Mouse (Mus musculus): ENCODE data around the gene Rffl. TPM values are rescaled to one million over a fixed set of nuclear protein-coding genes. Genes with fewer than 3 reads are reported as not detected.

The Rffl gene
- polyA plus RNA-seq, 2 experiments = 8.3 to 11.3 TPM

- Histone ChIP-seq H3K36me3 (ENCODE audit: control insufficient read depth, insufficient read depth, low read length) (no peaks in the 10 kb centered on the region), H3K4me1 (ENCODE audit: control insufficient read depth, insufficient read depth, low read length) (peaks cover 6% of the 10 kb centered on the region; the same call in 1 of the 2 replicates), H3K27me3 (ENCODE audit: control insufficient read depth, insufficient read depth, low read length) (no peaks in the 10 kb centered on the region), H3K9ac (ENCODE audit: low read depth, low read length, severe bottlenecking) (no peak overlapping the region), H3K4me2 (replicated peaks; ENCODE audit: low read depth, low read length, severe bottlenecking) (no peak overlapping the region; the same call in 1 of the 2 replicates), H3K9me3 (ENCODE audit: control insufficient read depth, low read length) (no peaks in the 10 kb centered on the region), H3K4me3 (replicated peaks; ENCODE audit: low read length) (no peak overlapping the region), H3K27ac (replicated peaks; ENCODE audit: low read depth, low read length) (no peak overlapping the region)
- WGBS = 64% methylated on average over 10 of the region's 10 CpGs
- DNase-seq (ENCODE audit: low spot score) (no peak), ATAC-seq (ENCODE audit: low FRiP score, low read depth) (no peak)
- no peak for TF ChIP-seq POLR2A (IDR thresholded peaks at IDR 0.05; ENCODE audit: borderline replicate concordance, extremely low read depth, insufficient read depth, insufficient read length)
Measured at GRCm38 (mm10) chr11:82888491-82888946, 17.5 kb upstream of the Rffl start.

GRCm38 (mm10) chr11:82886559-82886958 is 15.5 kb upstream of the Rffl start:
- Histone ChIP-seq H3K9me3 (ENCODE audit: control insufficient read depth, low read length) (no peaks in the 10 kb centered on the region), H3K4me2 (replicated peaks; ENCODE audit: low read depth, low read length, severe bottlenecking) (no peak overlapping the region), H3K4me3 (replicated peaks; ENCODE audit: low read length) (no peak overlapping the region), H3K9ac (ENCODE audit: low read depth, low read length, severe bottlenecking) (no peak overlapping the region), H3K4me1 (ENCODE audit: control insufficient read depth, insufficient read depth, low read length) (peaks cover 6% of the 10 kb centered on the region; the same call in 1 of the 2 replicates), H3K27me3 (ENCODE audit: control insufficient read depth, insufficient read depth, low read length) (no peaks in the 10 kb centered on the region), H3K36me3 (ENCODE audit: control insufficient read depth, insufficient read depth, low read length) (no peaks in the 10 kb centered on the region), H3K27ac (replicated peaks; ENCODE audit: low read depth, low read length) (no peak overlapping the region)
- no peak for ATAC-seq (ENCODE audit: low FRiP score, low read depth)
- DNase-seq (ENCODE audit: low spot score) = no peak
- 94% methylated on average over 3 of the region's 3 CpGs for WGBS
- TF ChIP-seq POLR2A (IDR thresholded peaks at IDR 0.05; ENCODE audit: borderline replicate concordance, extremely low read depth, insufficient read depth, insufficient read length) = no peak

- Histone ChIP-seq H3K4me1 (ENCODE audit: control insufficient read depth, insufficient read depth, low read length) (no peaks in the 10 kb centered on the region), H3K9ac (ENCODE audit: low read depth, low read length, severe bottlenecking) (no peak overlapping the region), H3K36me3 (ENCODE audit: control insufficient read depth, insufficient read depth, low read length) (peaks cover 4% of the 10 kb centered on the region; the same call in 1 of the 2 replicates), H3K9me3 (ENCODE audit: control insufficient read depth, low read length) (no peaks in the 10 kb centered on the region), H3K27me3 (ENCODE audit: control insufficient read depth, insufficient read depth, low read length) (no peaks in the 10 kb centered on the region), H3K4me2 (replicated peaks; ENCODE audit: low read depth, low read length, severe bottlenecking) (no peak overlapping the region), H3K4me3 (replicated peaks; ENCODE audit: low read length) (no peak overlapping the region), H3K27ac (replicated peaks; ENCODE audit: low read depth, low read length) (no peak overlapping the region)
- DNase-seq (ENCODE audit: low spot score) (no peak), ATAC-seq (ENCODE audit: low FRiP score, low read depth) (no peak)
- WGBS = 63% methylated on average over 8 of the region's 8 CpGs
- no peak for TF ChIP-seq POLR2A (IDR thresholded peaks at IDR 0.05; ENCODE audit: borderline replicate concordance, extremely low read depth, insufficient read depth, insufficient read length)
Measured at GRCm38 (mm10) chr11:82883180-82883579, 12.2 kb upstream of the Rffl start.

DNA sequence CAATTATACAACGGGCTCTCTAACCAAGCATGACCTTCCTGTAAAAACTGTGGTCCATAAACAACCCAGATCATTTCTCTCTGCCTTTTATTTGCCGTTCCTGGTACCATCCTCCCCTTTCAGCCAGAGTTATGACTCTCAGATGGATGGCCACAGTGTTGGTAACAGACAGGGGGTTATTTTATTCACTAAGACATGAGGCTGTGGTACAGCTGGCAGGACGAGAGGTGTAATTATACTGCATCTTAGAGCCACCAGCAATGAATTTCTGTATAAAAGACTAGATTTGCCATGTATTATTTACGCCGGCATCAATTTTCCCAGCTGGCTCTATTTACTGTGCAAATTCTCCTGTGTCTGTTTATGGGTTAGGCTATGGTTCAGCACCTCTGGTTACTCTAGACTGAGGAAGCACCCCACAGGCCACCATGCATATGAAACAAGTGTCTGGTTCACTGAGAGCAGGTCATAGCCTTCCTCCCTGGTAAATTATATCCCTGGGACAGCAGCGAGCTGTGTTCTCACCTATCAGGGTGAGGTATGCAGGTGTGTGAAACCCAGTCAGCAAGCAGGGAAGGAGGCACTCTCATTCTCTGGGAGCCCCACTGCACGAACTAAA is 6.8 kb upstream of the Rffl start:
- H3K4me3 ChIP-seq (replicated peaks; ENCODE audit: low read length) = no peak overlapping the region
- no peaks in the 10 kb centered on the region for H3K4me1 ChIP-seq (ENCODE audit: control insufficient read depth, insufficient read depth, low read length)
- TF ChIP-seq POLR2A (IDR thresholded peaks at IDR 0.05; ENCODE audit: borderline replicate concordance, extremely low read depth, insufficient read depth, insufficient read length) = no peak
- H3K9ac ChIP-seq (ENCODE audit: low read depth, low read length, severe bottlenecking) = no peak overlapping the region
- H3K27ac ChIP-seq (replicated peaks; ENCODE audit: low read depth, low read length) = no peak overlapping the region
- no peaks in the 10 kb centered on the region for H3K27me3 ChIP-seq (ENCODE audit: control insufficient read depth, insufficient read depth, low read length)
- DNase-seq (ENCODE audit: low spot score) = no peak
- peaks cover 4% of the 10 kb centered on the region; the same call in 1 of the 2 replicates for H3K36me3 ChIP-seq (ENCODE audit: control insufficient read depth, insufficient read depth, low read length)
- ATAC-seq (ENCODE audit: low FRiP score, low read depth) = no peak
- WGBS = 71% methylated on average over 7 of the region's 7 CpGs
- no peak overlapping the region for H3K4me2 ChIP-seq (replicated peaks; ENCODE audit: low read depth, low read length, severe bottlenecking)
- H3K9me3 ChIP-seq (ENCODE audit: control insufficient read depth, low read length) = no peaks in the 10 kb centered on the region

GRCm38 (mm10) chr11:82875631-82876030 is 4.6 kb upstream of the Rffl start:
- ATAC-seq (ENCODE audit: low FRiP score, low read depth) = no peak
- 94% methylated on average over 5 of the region's 5 CpGs for WGBS

More at GRCm38 (mm10) chr11:82875631-82876030, 4.6 kb upstream of the Rffl start:
- no peak for TF ChIP-seq POLR2A (IDR thresholded peaks at IDR 0.05; ENCODE audit: borderline replicate concordance, extremely low read depth, insufficient read depth, insufficient read length)
- no peaks in the 10 kb centered on the region for H3K9me3 ChIP-seq (ENCODE audit: control insufficient read depth, low read length)
- no peak overlapping the region for H3K4me3 ChIP-seq (replicated peaks; ENCODE audit: low read length)
- H3K27me3 ChIP-seq (ENCODE audit: control insufficient read depth, insufficient read depth, low read length) = no peaks in the 10 kb centered on the region
- H3K27ac ChIP-seq (replicated peaks; ENCODE audit: low read depth, low read length) = no peak overlapping the region
- H3K4me1 ChIP-seq (ENCODE audit: control insufficient read depth, insufficient read depth, low read length) = peaks cover 3% of the 10 kb centered on the region; the same call in 1 of the 2 replicates
- no peak overlapping the region for H3K9ac ChIP-seq (ENCODE audit: low read depth, low read length, severe bottlenecking)
- DNase-seq (ENCODE audit: low spot score) = no peak
- peaks cover under 1% of the 10 kb centered on the region; the same call in 1 of the 2 replicates for H3K36me3 ChIP-seq (ENCODE audit: control insufficient read depth, insufficient read depth, low read length)
- no peak overlapping the region for H3K4me2 ChIP-seq (replicated peaks; ENCODE audit: low read depth, low read length, severe bottlenecking)
